Mouse (Mus musculus): ENCODE data around the gene Wdr6. TPM values are rescaled to one million over a fixed set of nuclear protein-coding genes. Genes with fewer than 3 reads are reported as not detected.

Gene Wdr6
- 43.2 and 43.5 TPM in 2 replicates for total RNA-seq (2012; rRNA removed)
- polyA plus RNA-seq (2012; ENCODE audit: insufficient read depth in 1 of 2, insufficient read length in 2 of 2, low read depth in 1 of 2, low replicate concordance in 2 of 2, missing spikeins in 1 of 2), result 10 to 100 TPM in 1 of 2 experiments, not detected in 1; 44.9 TPM

DNA sequence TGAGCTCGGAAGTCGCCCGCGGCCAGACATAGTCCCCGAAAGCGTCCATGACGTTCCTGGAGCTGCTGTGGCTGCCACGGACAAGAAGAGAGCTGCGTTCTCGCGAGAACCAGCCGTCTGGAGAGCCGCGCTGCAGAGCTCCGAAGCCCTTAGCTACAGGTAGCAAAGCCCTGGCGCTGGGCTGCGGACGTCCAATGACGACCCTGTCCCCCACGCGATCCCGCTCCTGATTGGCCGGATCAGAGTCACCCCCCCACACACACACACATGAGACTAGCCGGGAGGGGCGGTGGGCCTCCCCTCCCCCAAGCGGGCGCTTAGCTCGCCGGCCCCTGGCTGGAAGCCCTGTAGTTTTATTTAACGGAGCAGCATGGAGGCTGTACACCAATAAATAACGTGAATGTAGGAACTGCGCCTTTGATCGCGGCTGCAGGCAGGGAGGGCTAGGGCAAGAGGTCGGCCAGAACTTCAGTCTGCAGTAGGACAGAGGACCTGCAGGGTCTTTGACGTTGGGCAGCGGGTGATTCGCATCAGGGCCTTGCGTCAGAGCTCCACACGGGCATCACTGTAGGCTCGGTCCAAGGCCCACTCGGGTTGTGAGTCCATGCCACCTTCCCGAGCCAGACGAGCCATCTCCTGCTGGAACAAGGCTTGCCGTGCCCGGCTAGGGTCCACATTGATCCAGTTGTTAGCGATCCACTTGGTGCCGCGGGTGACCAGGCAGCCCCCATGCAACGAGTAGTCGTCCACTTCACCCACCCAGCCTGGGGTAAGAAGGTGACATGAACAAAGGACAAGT, at the start of gene Wdr6:
Gene Wdr6, minus strand, starts transcription at position 195 of the 799 bp plus-strand sequence.
- Histone ChIP-seq H3K27ac (ENCODE audit: control insufficient read depth, low read depth, low read length) (peak within 1 kb of the TSS; percentile 81), H3K4me3 (ENCODE audit: control insufficient read depth in 1 of 2, insufficient read depth in 1 of 2, low read depth in 2 of 2, low read length in 2 of 2) (peak within 1 kb of the TSS; percentile 77 to 98), H3K4me1 (ENCODE audit: control insufficient read depth in 1 of 2, insufficient read depth in 2 of 2, low read length in 2 of 2) (peaks cover 0 to 9% of the 10 kb centered on the region in 2 experiments; a peak in 2 of 4 replicates), H3K9ac (ENCODE audit: control insufficient read depth, low read depth, low read length, poor library complexity, severe bottlenecking) (peak within 1 kb of the TSS; percentile 98), H3K9me3 (replicated peaks; ENCODE audit: insufficient read depth, low read length) (no peaks in the 10 kb centered on the region), H3K36me3 (ENCODE audit: control insufficient read depth in 1 of 2, insufficient read depth in 2 of 2, low read length in 2 of 2) (no peaks in the 10 kb centered on the region), H3K79me2 (ENCODE audit: control insufficient read depth, insufficient read depth, low read length, poor library complexity) (peaks cover 6% of the 10 kb centered on the region), H3K27me3 (ENCODE audit: control insufficient read depth in 1 of 2, insufficient read depth in 2 of 2, low read length in 2 of 2) (no peaks in the 10 kb centered on the region)
- peak; percentile 98 for DNase-seq (ENCODE audit: low read depth, low spot score)
- TF ChIP-seq EP300 (IDR thresholded peaks at IDR 0.05; ENCODE audit: low read depth in 1 of 2, low read length in 2 of 2), result peak in 1 of 2 experiments; percentile 36; a peak in 1 of 4 replicates
- no peak for TF ChIP-seq GATA1 (IDR thresholded peaks at IDR 0.05; ENCODE audit: low read depth, low read length)
- TF ChIP-seq MAZ (IDR thresholded peaks at IDR 0.05; ENCODE audit: low read depth, low read length), result peak; percentile 98
- no peak for TF ChIP-seq RCOR1 (IDR thresholded peaks at IDR 0.05; ENCODE audit: low read depth, low read length)
- TF ChIP-seq MXI1 (IDR thresholded peaks at IDR 0.05; ENCODE audit: low read depth, low read length), result peak; percentile 75
- TF ChIP-seq BHLHE40 (IDR thresholded peaks at IDR 0.05; ENCODE audit: borderline replicate concordance, low read depth, low read length), result no peak; the same call in 1 of the 2 replicates
- no peak for TF ChIP-seq USF2 (IDR thresholded peaks at IDR 0.05; ENCODE audit: borderline replicate concordance in 1 of 2, insufficient read depth in 1 of 2, low read depth in 1 of 2, low read length in 2 of 2)
- no peak for TF ChIP-seq JUND (IDR thresholded peaks at IDR 0.05; ENCODE audit: low read depth, low read length)
- no peak for TF ChIP-seq E2F4 (IDR thresholded peaks at IDR 0.05; ENCODE audit: borderline replicate concordance, low read depth, low read length)
- TF ChIP-seq KAT2A (conservative IDR thresholded peaks at IDR 0.05; ENCODE audit: low read depth, low read length), result no peak; the same call in 1 of the 2 replicates
- no peak for TF ChIP-seq TAL1 (IDR thresholded peaks at IDR 0.05; ENCODE audit: low read length)
- TF ChIP-seq UBTF (IDR thresholded peaks at IDR 0.05; ENCODE audit: borderline replicate concordance, insufficient read depth, low read depth, low read length), result no peak
- peak; percentile 77; the same call in 1 of the 2 replicates for TF ChIP-seq TCF12 (IDR thresholded peaks at IDR 0.05; ENCODE audit: low read depth, low read length)
- no peak for TF ChIP-seq ELF1 (IDR thresholded peaks at IDR 0.05; ENCODE audit: low read depth, low read length)
- TF ChIP-seq POLR2AphosphoS5 (IDR thresholded peaks at IDR 0.05; ENCODE audit: borderline replicate concordance, low read depth, low read length), result no peak
- TF ChIP-seq POLR2AphosphoS2 (IDR thresholded peaks at IDR 0.05; ENCODE audit: low read length), result peak; percentile 88; the same call in 1 of the 2 replicates
- no peak; the same call in 1 of the 2 replicates for TF ChIP-seq MEF2A (IDR thresholded peaks at IDR 0.05; ENCODE audit: extremely low read depth, insufficient replicate concordance, low read depth, low read length, poor library complexity, severe bottlenecking)
- TF ChIP-seq MYB (IDR thresholded peaks at IDR 0.05; ENCODE audit: low read depth, low read length), result no peak
- TF ChIP-seq GABPA (IDR thresholded peaks at IDR 0.05; ENCODE audit: low read depth, low read length), result no peak
- peak; percentile 74 for TF ChIP-seq MAX (IDR thresholded peaks at IDR 0.05; ENCODE audit: low read length)
- no peak for TF ChIP-seq SMC3 (IDR thresholded peaks at IDR 0.05; ENCODE audit: low read depth, low read length)
- peak; percentile 58; the same call in 1 of the 2 replicates for TF ChIP-seq ETS1 (IDR thresholded peaks at IDR 0.05; ENCODE audit: low read depth, low read length)
- TF ChIP-seq USF1 (IDR thresholded peaks at IDR 0.05; ENCODE audit: low read depth, low read length), result peak; percentile 63
- no peak for TF ChIP-seq CTCF (IDR thresholded peaks at IDR 0.05 in 2 of 3, conservative IDR thresholded peaks at IDR 0.05 in 1 of 3; ENCODE audit: control insufficient read depth in 1 of 3, insufficient read depth in 1 of 3, low read depth in 2 of 3, low read length in 3 of 3, poor library complexity in 1 of 3, severe bottlenecking in 1 of 3)
- peak; percentile 72 for TF ChIP-seq TBP (IDR thresholded peaks at IDR 0.05; ENCODE audit: low read depth, low read length)
- TF ChIP-seq CHD2 (IDR thresholded peaks at IDR 0.05; ENCODE audit: low read length), result peak; percentile 99
- TF ChIP-seq MYC (IDR thresholded peaks at IDR 0.05; ENCODE audit: low read depth, low read length), result peak; percentile 55; the same call in 1 of the 2 replicates
- TF ChIP-seq CHD1 (IDR thresholded peaks at IDR 0.05; ENCODE audit: low read depth, low read length), result peak; percentile 76; the same call in 1 of the 2 replicates
- peak; percentile 79 for TF ChIP-seq NELFE (IDR thresholded peaks at IDR 0.05; ENCODE audit: low read depth, low read length)
- no peak for TF ChIP-seq ZC3H11A (IDR thresholded peaks at IDR 0.05; ENCODE audit: low read depth, low read length)
- no peak for TF ChIP-seq RAD21 (IDR thresholded peaks at IDR 0.05; ENCODE audit: low read depth, low read length)
- peak; percentile 79 for TF ChIP-seq HCFC1 (IDR thresholded peaks at IDR 0.05; ENCODE audit: low read depth, low read length)
- TF ChIP-seq ZNF384 (IDR thresholded peaks at IDR 0.05; ENCODE audit: low read depth, low read length), result 0 out of 2 replicates have a peak, but pooled peaks have one; percentile 44
- TF ChIP-seq ZKSCAN1 (IDR thresholded peaks at IDR 0.05; ENCODE audit: low read depth, low read length), result no peak
